Mouse (Mus musculus): ENCODE results near the gene Slc24a3. TPM values are rescaled to one million over a fixed set of nuclear protein-coding genes. Genes with fewer than 3 reads are reported as not detected.

Slc24a3 gene
- total and polyA plus RNA-seq, 3 experiments: not detected

DNA sequence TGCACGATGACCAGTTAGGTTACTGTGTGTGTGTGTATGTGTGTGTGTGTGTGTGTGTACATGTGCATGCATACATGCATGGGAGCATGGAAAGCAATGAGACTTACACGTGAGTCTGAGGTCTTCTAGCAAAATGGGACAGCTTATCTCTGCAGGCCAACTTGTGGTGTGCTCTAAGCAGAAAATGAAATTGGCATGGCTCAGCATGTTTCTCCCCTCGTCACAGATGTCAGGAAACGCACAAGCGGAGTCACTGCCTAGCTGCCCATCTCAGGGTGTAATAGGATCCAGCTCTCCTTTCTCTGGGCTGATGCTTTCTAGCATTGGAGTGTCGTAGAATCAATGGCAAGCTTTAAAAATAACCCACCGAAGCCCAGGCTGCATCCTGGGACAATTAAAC, 229.0 kb downstream of the Slc24a3 start:
- Histone ChIP-seq H3K36me3 (ENCODE audit: control insufficient read depth in 1 of 2, insufficient read depth in 2 of 2, low read length in 2 of 2) (no peaks in the 10 kb centered on the region), H3K9me3 (replicated peaks; ENCODE audit: insufficient read depth, low read length) (no peaks in the 10 kb centered on the region), H3K79me2 (ENCODE audit: control insufficient read depth, insufficient read depth, low read length, poor library complexity) (no peaks in the 10 kb centered on the region), H3K9ac (ENCODE audit: control insufficient read depth, low read depth, low read length, poor library complexity, severe bottlenecking) (no peak overlapping the region), H3K4me3 (ENCODE audit: control insufficient read depth in 1 of 2, insufficient read depth in 1 of 2, low read depth in 2 of 2, low read length in 2 of 2) (no peak overlapping the region), H3K27ac (ENCODE audit: control insufficient read depth, low read depth, low read length) (no peak overlapping the region), H3K4me1 (ENCODE audit: control insufficient read depth in 1 of 2, insufficient read depth in 2 of 2, low read length in 2 of 2) (no peaks in the 10 kb centered on the region), H3K27me3 (ENCODE audit: control insufficient read depth in 1 of 2, insufficient read depth in 2 of 2, low read length in 2 of 2) (no peaks in the 10 kb centered on the region)
- no peak for TF ChIP-seq BHLHE40 (IDR thresholded peaks at IDR 0.05; ENCODE audit: borderline replicate concordance, low read depth, low read length)
- no peak for TF ChIP-seq ZKSCAN1 (IDR thresholded peaks at IDR 0.05; ENCODE audit: low read depth, low read length)
- TF ChIP-seq USF1 (IDR thresholded peaks at IDR 0.05; ENCODE audit: low read depth, low read length): no peak
- TF ChIP-seq SIN3A (IDR thresholded peaks at IDR 0.05; ENCODE audit: low read length): no peak
- TF ChIP-seq SMC3 (IDR thresholded peaks at IDR 0.05; ENCODE audit: low read depth, low read length): no peak
- no peak for TF ChIP-seq MXI1 (IDR thresholded peaks at IDR 0.05; ENCODE audit: low read depth, low read length)
- TF ChIP-seq MAFK (IDR thresholded peaks at IDR 0.05; ENCODE audit: borderline replicate concordance, low read depth, low read length): no peak
- no peak for TF ChIP-seq UBTF (IDR thresholded peaks at IDR 0.05; ENCODE audit: borderline replicate concordance, insufficient read depth, low read depth, low read length)
- no peak for TF ChIP-seq RCOR1 (IDR thresholded peaks at IDR 0.05; ENCODE audit: low read depth, low read length)
- no peak for TF ChIP-seq POLR2A (IDR thresholded peaks at IDR 0.05; ENCODE audit: control insufficient read depth in 1 of 2, insufficient read depth in 1 of 2, low read depth in 1 of 2, low read length in 2 of 2, poor library complexity in 1 of 2)
- TF ChIP-seq NRF1 (IDR thresholded peaks at IDR 0.05; ENCODE audit: insufficient read depth, low read depth, low read length, poor library complexity, severe bottlenecking): no peak
- TF ChIP-seq JUND (IDR thresholded peaks at IDR 0.05; ENCODE audit: low read depth, low read length): no peak
- no peak for TF ChIP-seq GATA1 (IDR thresholded peaks at IDR 0.05; ENCODE audit: low read depth, low read length)
- DNase-seq (ENCODE audit: low read depth, low spot score): no peak

DNA sequence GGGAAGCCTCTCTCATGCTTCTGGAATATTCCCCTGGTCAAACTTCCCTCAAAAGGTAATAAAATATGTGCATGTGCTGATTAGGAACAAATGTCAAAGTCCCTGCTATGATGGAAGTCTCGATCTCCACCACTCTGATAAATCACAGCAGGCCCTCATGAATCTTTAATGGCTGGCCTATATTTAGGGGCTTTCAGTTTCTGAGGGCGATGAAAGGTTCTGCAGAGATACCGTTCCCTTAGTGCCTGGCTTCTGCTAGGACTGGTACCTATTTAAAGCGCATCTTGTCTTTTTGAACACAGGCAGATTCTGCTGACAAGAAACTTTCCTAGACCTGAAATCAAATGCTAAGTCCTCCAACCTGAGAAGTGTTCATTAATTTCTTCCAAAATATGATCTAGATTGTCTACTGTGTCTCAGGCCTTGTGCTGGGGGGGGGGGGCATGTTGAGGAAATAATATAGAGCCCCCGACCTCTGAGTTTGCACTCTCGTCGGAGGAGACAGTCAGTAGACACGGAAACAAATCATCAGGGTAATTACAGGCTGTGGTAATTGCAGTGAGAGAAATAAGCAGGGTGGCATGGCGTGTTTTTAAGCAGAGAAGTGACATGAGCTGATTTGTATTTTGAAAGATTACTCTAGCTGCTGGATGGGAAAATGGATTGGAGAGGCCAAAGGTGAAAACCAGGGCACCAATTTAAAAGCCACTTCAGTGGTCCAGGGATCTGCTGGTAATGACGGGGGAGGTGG, 230.1 kb downstream of the Slc24a3 start:
- no peaks in the 10 kb centered on the region for H3K27me3 ChIP-seq (ENCODE audit: control insufficient read depth in 1 of 2, insufficient read depth in 2 of 2, low read length in 2 of 2)
- no peak overlapping the region for H3K27ac ChIP-seq (ENCODE audit: control insufficient read depth, low read depth, low read length)
- H3K9ac ChIP-seq (ENCODE audit: control insufficient read depth, low read depth, low read length, poor library complexity, severe bottlenecking): no peak overlapping the region
- no peak for DNase-seq (ENCODE audit: low read depth, low spot score)
- no peaks in the 10 kb centered on the region for H3K36me3 ChIP-seq (ENCODE audit: control insufficient read depth in 1 of 2, insufficient read depth in 2 of 2, low read length in 2 of 2)
- H3K4me3 ChIP-seq (ENCODE audit: control insufficient read depth in 1 of 2, insufficient read depth in 1 of 2, low read depth in 2 of 2, low read length in 2 of 2): no peak overlapping the region
- H3K79me2 ChIP-seq (ENCODE audit: control insufficient read depth, insufficient read depth, low read length, poor library complexity): no peaks in the 10 kb centered on the region
- no peaks in the 10 kb centered on the region for H3K4me1 ChIP-seq (ENCODE audit: control insufficient read depth in 1 of 2, insufficient read depth in 2 of 2, low read length in 2 of 2)
- TF ChIP-seq MEF2A (IDR thresholded peaks at IDR 0.05; ENCODE audit: extremely low read depth, insufficient replicate concordance, low read depth, low read length, poor library complexity, severe bottlenecking) (no peak), ZMIZ1 (IDR thresholded peaks at IDR 0.05; ENCODE audit: low read depth, low read length) (no peak), ETS1 (IDR thresholded peaks at IDR 0.05; ENCODE audit: low read depth, low read length) (no peak), ELF1 (IDR thresholded peaks at IDR 0.05; ENCODE audit: low read depth, low read length) (no peak), KAT2A (conservative IDR thresholded peaks at IDR 0.05; ENCODE audit: low read depth, low read length) (no peak), POLR2A (IDR thresholded peaks at IDR 0.05; ENCODE audit: control insufficient read depth in 1 of 2, insufficient read depth in 1 of 2, low read depth in 1 of 2, low read length in 2 of 2, poor library complexity in 1 of 2) (no peak), ZNF384 (IDR thresholded peaks at IDR 0.05; ENCODE audit: low read depth, low read length) (no peak), USF2 (IDR thresholded peaks at IDR 0.05; ENCODE audit: borderline replicate concordance in 1 of 2, insufficient read depth in 1 of 2, low read depth in 1 of 2, low read length in 2 of 2) (no peak), MAZ (IDR thresholded peaks at IDR 0.05; ENCODE audit: low read depth, low read length) (no peak), MYC (IDR thresholded peaks at IDR 0.05; ENCODE audit: low read depth, low read length) (no peak), HCFC1 (IDR thresholded peaks at IDR 0.05; ENCODE audit: low read depth, low read length) (no peak), NELFE (IDR thresholded peaks at IDR 0.05; ENCODE audit: low read depth, low read length) (no peak), E2F4 (IDR thresholded peaks at IDR 0.05; ENCODE audit: borderline replicate concordance, low read depth, low read length) (no peak), SMC3 (IDR thresholded peaks at IDR 0.05; ENCODE audit: low read depth, low read length) (no peak), SIN3A (IDR thresholded peaks at IDR 0.05; ENCODE audit: low read length) (no peak), MAFK (IDR thresholded peaks at IDR 0.05; ENCODE audit: borderline replicate concordance, low read depth, low read length) (no peak), NRF1 (IDR thresholded peaks at IDR 0.05; ENCODE audit: insufficient read depth, low read depth, low read length, poor library complexity, severe bottlenecking) (no peak), MYB (IDR thresholded peaks at IDR 0.05; ENCODE audit: low read depth, low read length) (no peak), POLR2AphosphoS5 (IDR thresholded peaks at IDR 0.05; ENCODE audit: borderline replicate concordance, low read depth, low read length) (no peak)
- no peaks in the 10 kb centered on the region for H3K9me3 ChIP-seq (replicated peaks; ENCODE audit: insufficient read depth, low read length)
